Mouse (Mus musculus) C2C12 (cell line): ENCODE results near the gene Acyp1. TPM values are rescaled to one million over a fixed set of nuclear protein-coding genes. Genes with fewer than 3 reads are reported as not detected.
A peak's percentile ranks its signal among the peaks of the same experiment; 100 is the strongest.

Source experiments
- H3K27me3 ChIP-seq: one replicate; pipeline ENCODE4 v1.6.1; 2011; ENCODE audit not compliant: control insufficient read depth, insufficient read depth, insufficient read length
- H3K36me3 ChIP-seq: one replicate; pipeline ENCODE4 v1.6.1; 2011; ENCODE audit not compliant: control insufficient read depth, insufficient read depth
- H3K4me3 ChIP-seq: one replicate; pipeline ENCODE4 v1.5.1; 2011; ENCODE audit warnings: mild to moderate bottlenecking, control low read depth; ENCODE audit not compliant: poor library complexity, insufficient read depth, severe bottlenecking
- H3K79me2 ChIP-seq: one replicate; pipeline ENCODE4 v1.6.1; 2011; ENCODE audit not compliant: control insufficient read depth, insufficient read depth
- H3K79me3 ChIP-seq: one replicate; pipeline ENCODE4 v1.6.1; 2011; ENCODE audit warnings: low read depth, control low read depth
- H3ac ChIP-seq: one replicate; pipeline ENCODE3; 2011; ENCODE audit warnings: low read depth; ENCODE audit not compliant: control insufficient read depth, insufficient read length
- CEBPB ChIP-seq: IDR thresholded peaks from one replicate; pipeline ENCODE4 v1.6.1; 2011; ENCODE audit warnings: low read depth, mild to moderate bottlenecking, control low read depth, moderate library complexity
- CTCF ChIP-seq: IDR thresholded peaks from one replicate; pipeline ENCODE4 v1.5.1; 2011; ENCODE audit not compliant: control insufficient read depth, insufficient read depth, insufficient read length
- FOSL1 ChIP-seq: IDR thresholded peaks from one replicate; pipeline ENCODE4 v1.8.0; 2011; ENCODE audit warnings: mild to moderate bottlenecking, low read length; ENCODE audit not compliant: poor library complexity, insufficient read depth, severe bottlenecking
- MAX ChIP-seq: IDR thresholded peaks from one replicate; pipeline ENCODE4 v1.6.1; 2011; ENCODE audit warnings: mild to moderate bottlenecking, control low read depth
- MYOD1 ChIP-seq: IDR thresholded peaks from one replicate; pipeline ENCODE4 v1.6.1; 2011; ENCODE audit warnings: low read depth; ENCODE audit not compliant: control insufficient read depth, insufficient read length
- MYOG ChIP-seq: IDR thresholded peaks from one replicate; pipeline ENCODE4 v1.6.1; 2011; ENCODE audit not compliant: control insufficient read depth, insufficient read length; ENCODE audit errors: extremely low read depth
- USF1 ChIP-seq: IDR thresholded peaks from one replicate; pipeline ENCODE4 v1.6.1; 2011; ENCODE audit warnings: low read depth, mild to moderate bottlenecking, control low read depth, moderate library complexity
- polyA plus RNA-seq: library from polyadenylated mRNA; unstranded; fragments of >200 nt; fragmentation: generic; extraction: Trizol; gene quantifications from one replicate; pipeline ENCODE4 v1.2.1, GENCODE M21; 2012; ENCODE audit warnings: missing spikeins

The Acyp1 gene
- polyA plus RNA-seq, 1 experiment, result 17.1 TPM

DNA sequence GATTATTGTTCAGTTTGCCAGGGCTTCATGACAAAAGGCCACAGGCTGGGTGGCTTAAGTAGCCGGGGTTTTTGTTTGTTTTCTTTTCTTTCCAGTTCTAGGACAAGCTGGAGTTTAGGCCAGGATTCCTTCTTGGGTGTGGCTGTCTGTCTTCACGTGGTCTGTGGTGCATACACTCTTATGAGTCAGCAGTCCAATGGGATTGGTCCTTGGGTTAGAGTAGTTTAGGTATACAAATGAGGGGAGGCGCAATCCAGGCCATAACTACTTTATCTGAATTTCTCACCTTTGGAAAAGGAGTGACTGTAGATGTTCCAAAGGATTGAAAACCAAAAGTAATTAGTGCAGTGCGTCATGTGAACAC, 16.4 kb downstream of the Acyp1 start:
- Histone ChIP-seq H3K27me3 (no peaks in the 10 kb centered on the region), H3K4me3 (no peak overlapping the region), H3K79me3 (no peaks in the 10 kb centered on the region), H3K36me3 (peaks cover 5% of the 10 kb centered on the region), H3ac (no peak overlapping the region), H3K79me2 (no peaks in the 10 kb centered on the region)
- TF ChIP-seq MYOG (no peak), USF1 (peak; percentile 97), FOSL1 (no peak), MAX (peak; percentile 49), MYOD1 (no peak), CTCF (no peak), CEBPB (no peak)

GRCm38 (mm10) chr12:85271132-85271842, 17.0 kb downstream of the Acyp1 start:
- H3K4me3 ChIP-seq, result no peak overlapping the region
- TF ChIP-seq CEBPB (no peak), USF1 (no peak), CTCF (no peak), MYOG (no peak), MYOD1 (no peak), FOSL1 (no peak), MAX (no peak)
- H3K27me3 ChIP-seq, result no peaks in the 10 kb centered on the region
- H3ac ChIP-seq, result no peak overlapping the region
- H3K36me3 ChIP-seq, result peaks cover 5% of the 10 kb centered on the region
- H3K79me3 ChIP-seq, result no peaks in the 10 kb centered on the region
- H3K79me2 ChIP-seq, result no peaks in the 10 kb centered on the region

DNA sequence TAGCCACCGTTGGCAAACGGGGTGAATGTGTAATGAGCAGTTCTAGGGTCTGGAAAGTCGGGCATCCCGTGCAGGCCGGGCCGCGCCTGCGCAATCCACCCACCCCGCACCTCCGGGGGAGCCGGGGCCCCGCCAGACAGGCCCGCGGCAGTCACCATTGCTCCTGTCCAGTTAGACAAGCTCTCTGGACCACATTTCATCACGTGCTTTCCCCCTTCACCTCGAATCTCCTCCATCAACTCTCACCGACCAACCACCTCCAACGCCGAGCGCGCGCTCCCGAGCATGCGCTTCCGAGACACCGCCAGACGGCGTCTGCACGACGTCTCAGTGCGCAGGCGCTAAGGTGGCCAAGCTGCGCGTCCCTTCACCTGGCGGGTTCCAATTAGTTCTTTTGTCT, 17.9 kb downstream of the Acyp1 start, which contains the start of gene Mlh3:
TSS of gene Mlh3 (minus strand) at position 281 of the 400 bp plus-strand sequence.
- peak within 1 kb of the TSS; percentile 19 for H3K4me3 ChIP-seq
- no peaks in the 10 kb centered on the region for H3K79me3 ChIP-seq
- H3K79me2 ChIP-seq, result no peaks in the 10 kb centered on the region
- H3ac ChIP-seq, result peak within 1 kb of the TSS; percentile 2
- H3K36me3 ChIP-seq, result peaks cover 5% of the 10 kb centered on the region
- no peaks in the 10 kb centered on the region for H3K27me3 ChIP-seq
- TF ChIP-seq MAX (peak; percentile 43), CEBPB (no peak), CTCF (no peak)

GRCm38 (mm10) chr12:85269821-85270220, 18.4 kb downstream of the Acyp1 start:
- no peaks in the 10 kb centered on the region for H3K27me3 ChIP-seq
- H3ac ChIP-seq, result no peak overlapping the region
- peaks cover 4% of the 10 kb centered on the region for H3K36me3 ChIP-seq
- TF ChIP-seq MYOD1 (no peak), CEBPB (no peak), CTCF (no peak), MYOG (no peak), MAX (no peak), USF1 (no peak), FOSL1 (no peak)
- no peaks in the 10 kb centered on the region for H3K79me2 ChIP-seq
- H3K4me3 ChIP-seq, result no peak overlapping the region
- no peaks in the 10 kb centered on the region for H3K79me3 ChIP-seq

DNA sequence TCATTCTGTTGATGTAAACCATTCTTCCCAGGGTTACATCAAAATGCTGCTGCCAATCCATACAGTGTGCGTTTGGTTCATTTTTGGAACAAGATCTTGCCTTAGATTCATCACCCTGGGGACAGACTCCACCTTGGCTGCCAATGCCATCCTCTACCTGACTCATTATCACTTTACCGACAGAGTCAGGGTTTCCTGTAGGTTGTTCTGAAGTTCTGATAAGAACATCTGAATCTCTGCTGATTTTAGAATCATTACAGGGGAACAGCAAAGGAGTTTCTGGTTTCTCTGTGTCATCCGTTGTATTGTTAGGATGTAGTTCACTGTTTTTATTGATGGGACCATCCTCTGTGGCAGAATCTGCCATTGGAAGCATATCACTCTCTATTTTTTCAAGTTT, 22.0 kb downstream of the Acyp1 start:
- H3ac ChIP-seq, result no peak overlapping the region
- H3K79me3 ChIP-seq, result no peaks in the 10 kb centered on the region
- no peak for TF ChIP-seq CTCF
- no peak for TF ChIP-seq MAX
- no peak for TF ChIP-seq CEBPB
- TF ChIP-seq USF1, result no peak
- no peak for TF ChIP-seq FOSL1
- no peak for TF ChIP-seq MYOG
- no peak for TF ChIP-seq MYOD1
- H3K4me3 ChIP-seq, result no peak overlapping the region
- no peaks in the 10 kb centered on the region for H3K36me3 ChIP-seq
- H3K27me3 ChIP-seq, result no peaks in the 10 kb centered on the region
- H3K79me2 ChIP-seq, result no peaks in the 10 kb centered on the region

- TF ChIP-seq MYOG (no peak), MAX (no peak), USF1 (no peak), CTCF (no peak), FOSL1 (no peak), MYOD1 (no peak), CEBPB (no peak)
- H3K36me3 ChIP-seq, result no peaks in the 10 kb centered on the region
- H3K4me3 ChIP-seq, result no peak overlapping the region
- no peaks in the 10 kb centered on the region for H3K79me2 ChIP-seq
- no peaks in the 10 kb centered on the region for H3K27me3 ChIP-seq
- no peak overlapping the region for H3ac ChIP-seq
- H3K79me3 ChIP-seq, result no peaks in the 10 kb centered on the region
These were observed 23.3 kb downstream of the Acyp1 start for GRCm38 (mm10) chr12:85264940-85265339.
